Mouse (Mus musculus) embryonic fibroblast, embryonic 13.5 days (primary cell): Measurements from ENCODE around the gene Myh4. TPM values are rescaled to one million over a fixed set of nuclear protein-coding genes. Genes with fewer than 3 reads are reported as not detected.

ENCODE experiments used
- H3K27ac ChIP-seq: 2 replicates; pipeline ENCODE4 v1.5.1; 2012; ENCODE audit warnings: low read length, control low read depth, inconsistent platforms; ENCODE audit not compliant: insufficient read depth
- H3K4me1 ChIP-seq: 2 replicates; pipeline ENCODE4 v1.6.1; 2011; ENCODE audit warnings: low read length; ENCODE audit not compliant: control insufficient read depth, insufficient read depth
- H3K4me3 ChIP-seq: 2 replicates; pipeline ENCODE4 v1.5.1; 2011; ENCODE audit warnings: mild to moderate bottlenecking, control low read depth, low read length; ENCODE audit not compliant: insufficient read depth
- CTCF ChIP-seq: IDR thresholded peaks from 2 replicates; pipeline ENCODE4 v1.5.1; 2011; ENCODE audit warnings: mild to moderate bottlenecking, control low read depth, low read length, moderate library complexity, borderline replicate concordance; ENCODE audit not compliant: insufficient read depth
- POLR2A ChIP-seq: IDR thresholded peaks from 2 replicates; pipeline ENCODE4 v1.6.1; 2011; ENCODE audit warnings: low read depth, mild to moderate bottlenecking, control low read depth, low read length, moderate library complexity
- polyA plus RNA-seq: library from polyadenylated mRNA; stranded (reverse); fragments of >200 nt; gene quantifications from 2 replicates; pipeline ENCODE4 v1.2.4, GENCODE M21; 2011; ENCODE audit warnings: low read depth; ENCODE audit not compliant: missing spikeins, insufficient read length

Gene Myh4
- polyA plus RNA-seq, 1 experiment = not detected

DNA sequence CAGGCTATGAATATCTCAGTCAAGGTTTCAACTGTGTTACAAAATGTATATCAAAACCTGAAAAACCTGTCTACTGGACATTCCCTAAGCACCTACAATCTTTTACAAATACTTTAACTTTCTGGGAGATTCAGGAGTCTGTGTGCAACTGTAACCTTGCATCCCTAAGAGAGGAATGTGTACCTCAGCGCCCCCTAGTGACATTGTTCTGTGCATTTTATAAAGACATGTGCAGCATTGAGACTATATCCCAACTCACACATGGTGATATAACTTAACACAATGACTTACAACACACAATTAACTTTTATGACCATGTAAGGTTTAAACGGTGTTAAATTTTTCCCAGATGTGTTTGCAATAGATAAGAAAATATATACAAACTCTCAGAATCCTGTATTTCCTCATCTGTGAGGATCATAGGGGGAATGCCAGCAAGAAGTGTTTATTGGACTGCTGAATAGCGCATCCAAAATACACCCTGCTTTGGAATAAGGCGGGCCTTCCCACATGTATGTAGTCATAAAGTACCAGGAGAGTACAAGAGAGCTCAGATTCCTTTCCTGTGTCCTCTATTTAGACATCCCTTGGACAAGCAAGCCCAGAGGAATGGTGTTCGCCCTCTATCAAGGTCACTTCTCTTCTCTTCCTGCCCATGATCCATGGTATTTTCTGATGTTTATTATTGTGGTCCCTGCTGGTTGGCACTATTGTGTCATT lies 2.0 kb upstream of the Myh4 start:
- Histone ChIP-seq H3K4me3 (no peak overlapping the region), H3K27ac (no peak overlapping the region), H3K4me1 (no peaks in the 10 kb centered on the region)
- TF ChIP-seq POLR2A = no peak
- no peak for TF ChIP-seq CTCF

DNA sequence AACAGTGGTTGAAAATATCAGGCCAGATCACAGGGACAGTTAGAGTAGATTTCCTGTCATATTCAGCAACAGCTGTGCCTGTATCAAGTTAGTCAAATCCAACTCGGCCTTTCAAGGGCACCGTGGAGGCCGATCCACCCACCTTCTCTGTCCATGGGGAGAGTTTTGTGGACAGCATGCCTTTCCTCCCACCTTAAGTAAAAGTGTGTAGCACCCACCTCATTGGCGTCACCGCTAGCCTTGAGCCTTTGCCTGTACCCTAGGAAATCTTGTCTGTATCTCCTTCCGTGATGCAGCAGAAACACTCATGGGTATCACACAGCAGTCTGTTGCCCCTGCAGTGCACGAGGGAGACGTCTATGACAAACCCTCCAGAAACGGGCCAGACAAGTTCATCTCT lies 1.0 kb upstream of the Myh4 start:
- Histone ChIP-seq H3K4me1 (no peaks in the 10 kb centered on the region), H3K27ac (no peak overlapping the region), H3K4me3 (no peak overlapping the region)
- TF ChIP-seq POLR2A (no peak), CTCF (no peak)

- Histone ChIP-seq H3K4me3 (no peak overlapping the region), H3K27ac (no peak overlapping the region), H3K4me1 (no peaks in the 10 kb centered on the region)
- TF ChIP-seq POLR2A = no peak
- TF ChIP-seq CTCF = no peak
Observed at GRCm38 (mm10) chr11:67241051-67241450, 3.2 kb downstream of the Myh4 start.

DNA sequence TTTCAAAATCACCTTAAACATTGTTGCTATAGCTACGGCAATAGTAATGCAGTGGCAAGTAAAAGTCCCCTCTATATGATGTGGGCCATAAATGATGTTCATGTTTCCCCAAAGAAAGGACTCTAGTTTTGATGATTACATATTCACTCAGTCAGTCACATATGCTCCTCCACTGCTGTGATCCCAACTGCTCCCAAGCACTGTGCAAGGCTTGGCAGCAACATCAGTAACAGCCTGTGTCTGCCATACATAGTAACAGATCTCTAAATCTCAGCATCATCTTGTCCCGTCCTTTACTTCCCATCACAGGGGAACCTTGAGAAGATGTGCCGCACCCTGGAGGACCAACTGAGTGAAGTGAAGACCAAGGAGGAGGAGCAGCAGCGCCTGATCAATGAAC lies 15.9 kb downstream of the Myh4 start:
- H3K4me3 ChIP-seq = no peak overlapping the region
- TF ChIP-seq CTCF (no peak), POLR2A (no peak)
- no peak overlapping the region for H3K27ac ChIP-seq
- no peaks in the 10 kb centered on the region for H3K4me1 ChIP-seq

DNA sequence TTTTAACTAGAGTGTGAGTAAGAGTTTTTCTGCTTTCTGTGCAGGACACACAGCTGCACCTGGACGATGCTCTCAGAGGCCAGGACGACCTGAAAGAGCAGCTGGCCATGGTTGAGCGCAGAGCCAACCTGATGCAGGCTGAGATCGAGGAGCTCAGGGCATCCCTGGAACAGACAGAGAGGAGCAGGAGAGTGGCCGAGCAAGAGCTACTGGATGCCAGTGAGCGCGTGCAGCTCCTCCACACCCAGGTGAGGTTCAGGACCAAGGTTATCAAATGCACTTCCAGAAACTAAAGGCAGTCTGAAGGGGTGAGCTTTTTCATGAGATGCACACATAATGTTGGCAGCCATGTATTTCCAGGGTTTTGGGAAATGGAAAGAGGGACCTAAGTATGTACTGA lies 19.2 kb downstream of the Myh4 start:
- no peak overlapping the region for H3K27ac ChIP-seq
- TF ChIP-seq CTCF (no peak), POLR2A (no peak)
- H3K4me1 ChIP-seq = no peaks in the 10 kb centered on the region
- H3K4me3 ChIP-seq = no peak overlapping the region

GRCm38 (mm10) chr11:67260956-67261355 lies 23.1 kb downstream of the Myh4 start:
- no peak overlapping the region for H3K27ac ChIP-seq
- TF ChIP-seq POLR2A (no peak), CTCF (no peak)

GRCm38 (mm10) chr11:67276601-67277174 lies 38.9 kb downstream of the Myh4 start, which contains the start of gene Myh8:
Gene Myh8 (plus strand): TSS chr11:67277124.
- TF ChIP-seq CTCF (no peak), POLR2A (no peak)

More at GRCm38 (mm10) chr11:67260956-67261355, 23.1 kb downstream of the Myh4 start:
- Histone ChIP-seq H3K4me3 (no peak overlapping the region), H3K4me1 (no peaks in the 10 kb centered on the region)

DNA sequence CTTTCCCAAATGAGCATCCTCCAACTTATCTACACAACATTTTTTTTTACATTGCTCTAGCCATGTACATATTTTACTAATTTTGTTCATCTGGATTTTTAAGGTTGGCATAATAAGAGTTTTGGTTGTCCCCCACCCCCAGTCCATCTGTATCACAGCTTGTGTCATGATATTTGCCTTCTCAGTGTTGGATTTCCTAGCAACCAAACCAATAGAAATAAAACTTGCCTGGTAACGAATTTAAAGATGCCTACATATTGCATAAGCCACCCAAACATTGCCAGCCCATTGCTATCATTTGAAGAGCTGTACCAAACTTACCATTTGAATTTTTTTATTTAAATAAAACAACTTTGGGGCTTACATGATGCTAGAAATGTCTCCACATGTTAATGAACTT lies 55.6 kb downstream of the Myh4 start:
- Histone ChIP-seq H3K4me3 (no peak overlapping the region), H3K4me1 (no peaks in the 10 kb centered on the region), H3K27ac (no peak overlapping the region)
- TF ChIP-seq CTCF (no peak), POLR2A (no peak)

More at GRCm38 (mm10) chr11:67276601-67277174, 38.9 kb downstream of the Myh4 start, which contains the start of gene Myh8:
- Histone ChIP-seq H3K4me3 (no peak within 1 kb of the TSS), H3K4me1 (no peaks in the 10 kb centered on the region), H3K27ac (no peak within 1 kb of the TSS)

Other genes starting within 250 kb of the Myh4 start
- 2.6 and 2.9 TPM in 2 replicates for gene Tmem220, start 212.9 kb upstream of the Myh4 start, polyA plus RNA-seq
- gene Adprm, start 185.4 kb upstream of the Myh4 start, polyA plus RNA-seq = 22.4 and 22.7 TPM in 2 replicates
- 21.2 and 23.6 TPM in 2 replicates for gene Sco1, start 185.4 kb upstream of the Myh4 start, polyA plus RNA-seq
- not detected in 2 replicates for gene Myh3, start 159.7 kb upstream of the Myh4 start, polyA plus RNA-seq
- 0.08 and 0.12 TPM in 2 replicates for gene Myh2, start 67.0 kb upstream of the Myh4 start, polyA plus RNA-seq
- 0.28 TPM in 1 of 2 replicates, not detected in the other for gene Myh1, start 38.0 kb upstream of the Myh4 start, polyA plus RNA-seq
- not detected in 2 replicates for gene Myh8, start 39.1 kb downstream of the Myh4 start, polyA plus RNA-seq
- gene Myh13, start 83.6 kb downstream of the Myh4 start, polyA plus RNA-seq = not detected in 2 replicates
- gene Gas7, start 217.4 kb downstream of the Myh4 start, polyA plus RNA-seq = 22.7 and 23.6 TPM in 2 replicates